Mouse (Mus musculus) heart, embryonic 11.5 days (tissue): Measurements from ENCODE around the gene Hpse2. TPM values are rescaled to one million over a fixed set of nuclear protein-coding genes. Genes with fewer than 3 reads are reported as not detected.

Experiments
- ATAC-seq: fragments of 200-750 bp; cut with Nextera tagmentation; replicated peaks from 2 replicates; pipeline ENCODE4 v1.8.0; 2017; ENCODE audit warnings: moderate library complexity; ENCODE audit not compliant: insufficient number of reproducible peaks, low FRiP score, low TSS enrichment
- H3K27ac ChIP-seq: fragments of 300-500 bp; sonication (generic); 2 replicates; pipeline ENCODE4 v1.5.1; 2014; ENCODE audit warnings: mild to moderate bottlenecking, low read depth, low read length
- H3K27me3 ChIP-seq: fragments of 300-500 bp; sonication (generic); 2 replicates; pipeline ENCODE4 v1.6.1; 2014; ENCODE audit warnings: mild to moderate bottlenecking, low read length, mixed read lengths; ENCODE audit not compliant: control insufficient read depth, insufficient read depth
- H3K36me3 ChIP-seq: fragments of 300-500 bp; sonication (generic); 2 replicates; pipeline ENCODE4 v1.6.1; 2014; ENCODE audit warnings: mild to moderate bottlenecking, low read length, moderate library complexity, mixed read lengths; ENCODE audit not compliant: control insufficient read depth, insufficient read depth
- H3K4me1 ChIP-seq: fragments of 300-500 bp; sonication (generic); 2 replicates; pipeline ENCODE4 v1.6.1; 2014; ENCODE audit warnings: low read length; ENCODE audit not compliant: control insufficient read depth, insufficient read depth
- H3K4me2 ChIP-seq: fragments of 300-500 bp; sonication (generic); 2 replicates; pipeline ENCODE4 v1.6.1; 2014; ENCODE audit warnings: mild to moderate bottlenecking, moderate library complexity
- H3K4me3 ChIP-seq: fragments of 300-500 bp; sonication (generic); 2 replicates; pipeline ENCODE4 v1.5.1; 2014; ENCODE audit warnings: low read depth, low read length
- H3K9ac ChIP-seq: fragments of 300-500 bp; sonication (generic); 2 replicates; pipeline ENCODE4 v1.6.1; 2014; ENCODE audit warnings: mild to moderate bottlenecking, low read depth, low read length, moderate library complexity
- H3K9me3 ChIP-seq: fragments of 300-500 bp; sonication (generic); replicated peaks from 2 replicates; pipeline ENCODE4 v1.6.1; 2016; ENCODE audit warnings: low read length; ENCODE audit not compliant: control insufficient read depth
- WGBS: fragments of 180-500 bp; shearing (Covaris S2); extraction: QIAGEN DNeasy Blood & Tissue Kit; methylation state at CpG from one replicate; pipeline ENCODE4 v1.1.7; 2014; ENCODE audit not compliant: insufficient replicate concordance; 5-methylcytosine and 5-hydroxymethylcytosine counted together
- polyA plus RNA-seq: library from polyadenylated mRNA; unstranded; fragments of >200 nt; fragmentation: Nextera tagmentation; extraction: Ambion mirVana; gene quantifications from 2 replicates; pipeline ENCODE4 v1.2.1, GENCODE M21; 2014

Gene Hpse2
- polyA plus RNA-seq, 1 experiment from 2014 or later: 0.27 TPM

GRCm38 (mm10) chr19:42839621-42840294 lies 548.4 kb downstream of the Hpse2 start:
- Histone ChIP-seq H3K36me3 (no peaks in the 10 kb centered on the region), H3K9ac (no peak overlapping the region), H3K4me3 (no peak overlapping the region), H3K27ac (no peak overlapping the region), H3K27me3 (no peaks in the 10 kb centered on the region), H3K4me2 (no peak overlapping the region), H3K4me1 (no peaks in the 10 kb centered on the region; the same call in 1 of the 2 replicates), H3K9me3 (no peaks in the 10 kb centered on the region)
- ATAC-seq: no peak
- 73% methylated on average over 4 of the region's 4 CpGs for WGBS

GRCm38 (mm10) chr19:42839118-42839517 lies 549.0 kb downstream of the Hpse2 start:
- Histone ChIP-seq H3K27ac (no peak overlapping the region), H3K36me3 (no peaks in the 10 kb centered on the region), H3K4me1 (no peaks in the 10 kb centered on the region; the same call in 1 of the 2 replicates), H3K4me3 (no peak overlapping the region), H3K9me3 (no peaks in the 10 kb centered on the region), H3K27me3 (no peaks in the 10 kb centered on the region), H3K9ac (no peak overlapping the region), H3K4me2 (no peak overlapping the region)
- no peak for ATAC-seq
- WGBS: 85% methylated on average over 2 of the region's 2 CpGs

DNA sequence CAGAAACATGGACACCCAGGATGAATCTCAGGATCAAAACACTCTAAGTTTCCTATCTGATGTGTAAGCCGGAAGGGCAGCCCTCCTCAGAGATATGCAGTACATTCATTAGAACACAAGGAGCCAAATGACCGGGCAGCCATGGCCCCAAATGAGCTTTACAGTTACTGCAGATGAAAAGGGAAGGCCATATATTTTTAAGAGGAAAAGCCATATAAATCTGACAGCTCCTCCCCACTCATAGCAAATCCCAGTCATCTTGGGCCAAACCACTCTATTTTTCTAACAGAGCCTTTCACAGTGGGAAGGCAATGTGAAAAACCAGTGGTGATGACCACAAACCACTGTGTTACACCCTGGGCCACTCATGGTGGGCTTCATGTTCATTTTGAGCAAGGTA lies 549.9 kb downstream of the Hpse2 start:
- WGBS: 72% methylated on average over 2 of the region's 2 CpGs
- Histone ChIP-seq H3K36me3 (no peaks in the 10 kb centered on the region), H3K4me3 (no peak overlapping the region), H3K4me2 (no peak overlapping the region), H3K9ac (no peak overlapping the region), H3K27ac (no peak overlapping the region), H3K27me3 (no peaks in the 10 kb centered on the region), H3K9me3 (no peaks in the 10 kb centered on the region), H3K4me1 (no peaks in the 10 kb centered on the region; the same call in 1 of the 2 replicates)
- no peak for ATAC-seq

GRCm38 (mm10) chr19:42837591-42837990 lies 550.6 kb downstream of the Hpse2 start:
- Histone ChIP-seq H3K27ac (no peak overlapping the region), H3K4me2 (no peak overlapping the region), H3K4me3 (no peak overlapping the region), H3K9ac (no peak overlapping the region), H3K4me1 (no peaks in the 10 kb centered on the region; the same call in 1 of the 2 replicates), H3K9me3 (no peaks in the 10 kb centered on the region), H3K36me3 (no peaks in the 10 kb centered on the region), H3K27me3 (no peaks in the 10 kb centered on the region)
- 81% methylated on average over 10 of the region's 10 CpGs for WGBS
- ATAC-seq: no peak

- ATAC-seq: no peak
- Histone ChIP-seq H3K4me1 (0 out of 2 replicates have a peak, but pooled peaks cover 4% of the 10 kb centered on the region), H3K4me2 (no peak overlapping the region), H3K27ac (no peak overlapping the region), H3K9me3 (no peaks in the 10 kb centered on the region), H3K4me3 (no peak overlapping the region), H3K27me3 (no peaks in the 10 kb centered on the region), H3K36me3 (no peaks in the 10 kb centered on the region), H3K9ac (no peak overlapping the region)
- 80% methylated on average over 7 of the region's 7 CpGs for WGBS
Observed at GRCm38 (mm10) chr19:42833126-42833525, 555.0 kb downstream of the Hpse2 start.

DNA sequence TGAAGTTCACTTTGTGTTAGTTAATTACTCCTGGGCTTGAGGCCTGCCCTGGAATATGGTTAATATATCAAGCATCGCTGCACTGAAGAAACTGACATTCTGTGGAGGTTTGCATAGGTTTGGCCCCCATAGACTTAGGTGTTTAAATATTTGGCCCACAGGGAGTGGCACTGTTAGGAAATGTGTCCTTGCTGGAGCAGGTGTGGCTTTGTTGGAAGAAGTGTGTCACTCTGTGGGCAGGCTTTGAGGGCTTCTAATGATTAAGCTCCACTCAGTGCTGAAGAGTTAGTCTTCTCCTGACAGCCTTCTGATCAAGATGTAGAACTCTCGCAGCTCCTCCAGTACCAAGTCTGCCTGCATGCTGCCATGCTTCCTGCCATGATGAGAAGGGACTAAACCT lies 555.9 kb downstream of the Hpse2 start:
- Histone ChIP-seq H3K9me3 (no peaks in the 10 kb centered on the region), H3K4me3 (no peak overlapping the region), H3K4me2 (no peak overlapping the region), H3K36me3 (no peaks in the 10 kb centered on the region), H3K27me3 (no peaks in the 10 kb centered on the region), H3K9ac (no peak overlapping the region), H3K27ac (no peak overlapping the region), H3K4me1 (0 out of 2 replicates have a peak, but pooled peaks cover 4% of the 10 kb centered on the region)
- 80% methylated on average over 2 of the region's 2 CpGs for WGBS
- ATAC-seq: no peak

- no peak for ATAC-seq
- no peak overlapping the region for H3K4me2 ChIP-seq
- no peaks in the 10 kb centered on the region; the same call in 1 of the 2 replicates for H3K9me3 ChIP-seq
- H3K4me3 ChIP-seq: no peak overlapping the region
- H3K9ac ChIP-seq: no peak overlapping the region
- H3K27me3 ChIP-seq: no peaks in the 10 kb centered on the region
- WGBS: 31% methylated on average over 4 of the region's 4 CpGs
- H3K4me1 ChIP-seq: 0 out of 2 replicates have a peak, but pooled peaks cover 4% of the 10 kb centered on the region
- H3K36me3 ChIP-seq: no peaks in the 10 kb centered on the region
- no peak overlapping the region for H3K27ac ChIP-seq
Observed at GRCm38 (mm10) chr19:42829196-42829595, 559.0 kb downstream of the Hpse2 start.

GRCm38 (mm10) chr19:42827843-42828242 lies 560.3 kb downstream of the Hpse2 start:
- whole genome bisulfite sequencing: 88% methylated on average over 3 of the region's 3 CpGs
- Histone ChIP-seq H3K4me1 (0 out of 2 replicates have a peak, but pooled peaks cover 4% of the 10 kb centered on the region), H3K27ac (no peak overlapping the region), H3K4me2 (no peak overlapping the region), H3K27me3 (no peaks in the 10 kb centered on the region), H3K4me3 (no peak overlapping the region), H3K9ac (no peak overlapping the region), H3K9me3 (no peaks in the 10 kb centered on the region; the same call in 1 of the 2 replicates), H3K36me3 (no peaks in the 10 kb centered on the region)
- ATAC-seq: no peak

- no peak overlapping the region for H3K27ac ChIP-seq
- no peak overlapping the region for H3K4me2 ChIP-seq
- H3K36me3 ChIP-seq: no peaks in the 10 kb centered on the region
- ATAC-seq: no peak
- 79% methylated on average over 5 of the region's 5 CpGs for WGBS
- H3K4me1 ChIP-seq: no peaks in the 10 kb centered on the region
- no peak overlapping the region for H3K9ac ChIP-seq
- H3K9me3 ChIP-seq: no peaks in the 10 kb centered on the region
- no peaks in the 10 kb centered on the region for H3K27me3 ChIP-seq
- no peak overlapping the region for H3K4me3 ChIP-seq
Observed at GRCm38 (mm10) chr19:42820109-42820508, 568.0 kb downstream of the Hpse2 start.
